Mouse (Mus musculus): ENCODE measurements around the gene Trim24. TPM values are rescaled to one million over a fixed set of nuclear protein-coding genes. Genes with fewer than 3 reads are reported as not detected.

Gene Trim24
- polyA plus RNA-seq, 1 experiment = 4.1 TPM

DNA sequence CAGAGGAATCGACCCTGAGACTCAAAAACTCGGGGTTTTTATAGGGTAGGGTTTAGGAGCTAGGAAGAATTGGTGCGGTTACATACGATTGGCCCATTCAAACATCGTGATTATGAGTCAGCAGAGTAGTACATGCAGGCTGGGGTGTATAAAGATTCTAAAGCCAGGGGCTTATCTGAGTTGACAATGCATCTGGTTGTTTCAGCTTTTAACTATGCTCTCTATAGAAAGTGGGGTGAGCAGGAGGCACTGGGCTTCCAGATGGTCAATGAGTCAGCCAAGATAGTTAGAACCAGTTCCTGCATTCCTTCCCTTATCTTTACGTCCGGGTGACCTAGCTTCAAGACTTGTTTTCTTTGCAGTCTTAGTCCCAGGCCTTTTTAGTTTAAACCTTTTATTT lies 7.7 kb upstream of the Trim24 start:
- peaks cover 40% of the 10 kb centered on the region for H3K4me1 ChIP-seq
- peaks cover 22% of the 10 kb centered on the region for H3K9me3 ChIP-seq
- TF ChIP-seq FLI1 (IDR thresholded peaks at IDR 0.05; ENCODE audit: low read length) (no peak), GATA1 (IDR thresholded peaks at IDR 0.05; ENCODE audit: borderline replicate concordance, low read length) (peak; percentile 55; the same call in 1 of the 3 replicates)
- H3K4me3 ChIP-seq (replicated peaks) = no peak overlapping the region
- peaks cover 28% of the 10 kb centered on the region for H3K36me3 ChIP-seq (replicated peaks; ENCODE audit: low read length)
- no peaks in the 10 kb centered on the region for H3K27me3 ChIP-seq (replicated peaks)

DNA sequence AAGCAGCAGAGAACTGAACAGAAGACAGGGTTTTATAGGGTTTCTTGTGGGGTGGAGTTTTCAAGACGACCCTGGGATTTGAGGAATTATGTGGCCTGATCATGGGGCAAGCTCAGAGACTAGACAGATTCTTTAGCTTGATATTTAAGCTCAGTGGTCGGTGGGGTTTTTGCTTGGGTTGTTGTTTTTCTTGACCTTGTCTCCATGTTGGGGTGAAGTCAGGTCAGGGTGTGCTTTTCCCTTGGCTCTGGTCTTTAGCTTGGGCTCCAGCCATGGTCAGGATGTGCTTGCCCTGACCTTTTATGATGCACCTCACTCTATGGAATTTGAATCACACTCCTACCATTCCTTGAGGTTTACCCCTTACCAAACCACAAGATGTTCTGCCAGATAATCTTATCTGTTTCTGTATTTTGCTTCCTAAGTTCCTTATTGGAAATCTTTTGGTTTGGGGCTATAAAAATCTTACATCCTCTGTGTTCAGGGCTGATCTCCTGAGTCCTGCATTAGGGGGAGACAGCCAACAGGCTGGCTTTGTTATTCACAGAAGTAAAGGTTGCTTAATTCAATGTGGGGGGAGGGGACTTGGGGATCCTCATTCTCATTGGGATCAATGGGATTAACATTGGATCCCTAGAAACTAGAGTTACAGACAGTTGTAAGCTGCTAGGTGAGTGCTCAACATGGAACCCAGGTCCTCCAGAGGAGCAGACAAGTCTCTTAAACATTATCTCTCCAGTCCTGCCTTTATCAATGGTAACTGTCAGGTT lies 6.5 kb upstream of the Trim24 start:
- no peak overlapping the region for H3K4me3 ChIP-seq (replicated peaks)
- H3K36me3 ChIP-seq (replicated peaks; ENCODE audit: low read length) = peaks cover 28% of the 10 kb centered on the region
- no peaks in the 10 kb centered on the region for H3K27me3 ChIP-seq (replicated peaks)
- TF ChIP-seq FLI1 (IDR thresholded peaks at IDR 0.05; ENCODE audit: low read length) (no peak), GATA1 (IDR thresholded peaks at IDR 0.05; ENCODE audit: borderline replicate concordance, low read length) (no peak)
- peaks cover 22% of the 10 kb centered on the region for H3K9me3 ChIP-seq
- H3K4me1 ChIP-seq = peaks cover 41% of the 10 kb centered on the region

DNA sequence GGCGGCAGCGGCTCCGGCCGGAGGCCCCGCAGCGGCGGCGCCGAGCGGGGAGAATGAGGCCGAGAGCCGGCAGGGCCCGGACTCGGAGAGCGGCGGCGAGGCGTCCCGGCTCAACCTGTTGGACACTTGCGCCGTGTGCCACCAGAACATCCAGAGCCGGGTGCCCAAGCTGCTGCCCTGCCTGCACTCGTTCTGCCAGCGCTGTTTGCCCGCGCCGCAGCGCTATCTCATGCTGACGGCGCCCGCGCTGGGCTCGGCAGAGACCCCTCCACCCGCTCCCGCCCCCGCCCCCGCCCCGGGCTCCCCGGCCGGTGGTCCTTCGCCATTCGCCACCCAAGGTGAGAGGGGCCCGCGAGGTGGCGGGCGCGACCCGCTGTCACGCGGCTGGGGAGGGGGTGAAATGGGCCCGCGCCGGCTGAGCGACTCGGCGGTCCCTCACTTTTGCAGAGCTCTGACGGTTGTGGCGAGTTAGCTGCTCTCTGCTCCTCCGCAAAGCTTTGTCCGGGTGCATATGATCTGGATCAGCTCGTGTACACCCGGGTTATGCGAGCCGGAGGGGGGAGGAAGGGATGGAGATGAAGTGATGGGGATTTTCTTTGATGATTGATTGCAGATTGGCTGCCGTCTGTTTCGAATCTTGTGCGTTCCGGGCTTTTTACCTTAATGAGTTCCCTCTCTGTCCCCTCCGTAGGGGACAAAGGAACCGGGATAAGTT lies 683 bp downstream of the Trim24 start:
- H3K4me1 ChIP-seq = peaks cover 17% of the 10 kb centered on the region
- peak overlapping the region; percentile 99 for H3K4me3 ChIP-seq (replicated peaks)
- TF ChIP-seq FLI1 (IDR thresholded peaks at IDR 0.05; ENCODE audit: low read length) (no peak), GATA1 (IDR thresholded peaks at IDR 0.05; ENCODE audit: borderline replicate concordance, low read length) (no peak)
- H3K36me3 ChIP-seq (replicated peaks; ENCODE audit: low read length) = peaks cover 41% of the 10 kb centered on the region
- peaks cover 36% of the 10 kb centered on the region for H3K9me3 ChIP-seq
- no peaks in the 10 kb centered on the region for H3K27me3 ChIP-seq (replicated peaks)

DNA sequence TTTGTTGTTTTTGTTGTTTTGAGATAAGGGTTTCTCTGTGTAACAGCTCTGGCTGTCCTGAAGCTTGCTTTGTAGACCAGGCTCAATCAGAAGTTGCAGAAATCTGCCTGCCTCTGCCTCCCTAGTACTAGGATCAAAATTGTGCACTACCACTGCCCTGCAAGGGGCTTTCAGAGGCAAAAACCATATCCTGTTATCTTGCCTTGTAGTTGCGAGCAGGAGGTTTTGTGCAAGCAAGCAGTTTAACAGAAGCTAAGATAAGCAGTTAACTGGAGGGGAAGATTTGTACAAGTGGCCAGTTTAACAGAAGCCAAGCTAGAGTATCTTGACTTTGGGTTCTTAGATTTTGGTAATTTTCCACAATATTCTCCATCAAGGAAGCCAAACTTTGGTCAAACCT lies 2.2 kb downstream of the Trim24 start:
- Histone ChIP-seq H3K9me3 (peaks cover 48% of the 10 kb centered on the region), H3K27me3 (replicated peaks) (no peaks in the 10 kb centered on the region), H3K4me3 (replicated peaks) (peak overlapping the region; percentile 75), H3K4me1 (peaks cover 8% of the 10 kb centered on the region; the same call in 1 of the 2 replicates), H3K36me3 (replicated peaks; ENCODE audit: low read length) (peaks cover 49% of the 10 kb centered on the region)
- TF ChIP-seq FLI1 (IDR thresholded peaks at IDR 0.05; ENCODE audit: low read length) = no peak
- no peak for TF ChIP-seq GATA1 (IDR thresholded peaks at IDR 0.05; ENCODE audit: borderline replicate concordance, low read length)

DNA sequence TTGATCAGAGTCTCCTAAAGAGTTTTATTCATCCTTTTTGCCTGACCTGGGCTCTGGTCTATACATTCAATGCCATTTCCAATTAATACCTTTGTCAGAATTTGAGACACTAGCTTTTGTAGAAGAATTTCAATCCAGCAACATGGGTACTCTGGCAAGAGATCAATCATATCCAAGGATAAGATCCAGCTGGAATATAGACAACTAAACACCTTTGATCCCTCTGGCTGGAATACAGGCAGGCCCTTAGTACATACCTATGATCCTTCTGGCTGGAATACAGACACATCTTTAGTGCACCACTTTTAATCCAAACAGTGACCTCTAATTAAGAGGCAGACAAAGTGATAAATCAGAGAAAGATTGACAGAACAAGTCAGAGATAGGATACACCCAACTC lies 3.1 kb downstream of the Trim24 start:
- TF ChIP-seq GATA1 (IDR thresholded peaks at IDR 0.05; ENCODE audit: borderline replicate concordance, low read length) (no peak), FLI1 (IDR thresholded peaks at IDR 0.05; ENCODE audit: low read length) (no peak)
- no peaks in the 10 kb centered on the region for H3K27me3 ChIP-seq (replicated peaks)
- H3K9me3 ChIP-seq = peaks cover 49% of the 10 kb centered on the region
- peaks cover 58% of the 10 kb centered on the region for H3K36me3 ChIP-seq (replicated peaks; ENCODE audit: low read length)
- peaks cover 7% of the 10 kb centered on the region; the same call in 1 of the 2 replicates for H3K4me1 ChIP-seq
- no peak overlapping the region for H3K4me3 ChIP-seq (replicated peaks)

DNA sequence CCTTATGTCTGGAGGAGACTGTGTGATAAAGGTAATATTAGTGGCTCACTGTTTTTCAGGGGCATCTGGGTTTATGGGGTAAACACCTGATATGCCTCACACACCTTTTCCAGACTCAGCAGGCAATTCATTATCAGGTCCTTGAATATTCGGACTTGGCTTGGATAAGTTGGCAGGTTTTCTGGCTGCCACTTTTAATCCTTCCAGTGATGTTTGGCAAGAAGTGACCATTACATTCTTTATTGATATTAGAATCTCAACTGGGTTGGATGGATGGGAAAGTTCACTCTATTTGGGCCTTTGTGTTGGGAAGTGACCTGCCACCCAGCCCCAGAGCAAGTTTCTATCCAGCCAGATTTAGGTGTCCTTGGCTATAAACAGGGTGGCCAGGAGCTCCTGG lies 7.6 kb downstream of the Trim24 start:
- TF ChIP-seq FLI1 (IDR thresholded peaks at IDR 0.05; ENCODE audit: low read length) (no peak), GATA1 (IDR thresholded peaks at IDR 0.05; ENCODE audit: borderline replicate concordance, low read length) (no peak)
- H3K27me3 ChIP-seq (replicated peaks) = no peaks in the 10 kb centered on the region
- H3K4me1 ChIP-seq = peaks cover 4% of the 10 kb centered on the region; the same call in 1 of the 2 replicates
- H3K9me3 ChIP-seq = peaks cover 58% of the 10 kb centered on the region
- H3K36me3 ChIP-seq (replicated peaks; ENCODE audit: low read length) = peaks cover 88% of the 10 kb centered on the region
- H3K4me3 ChIP-seq (replicated peaks) = no peak overlapping the region

DNA sequence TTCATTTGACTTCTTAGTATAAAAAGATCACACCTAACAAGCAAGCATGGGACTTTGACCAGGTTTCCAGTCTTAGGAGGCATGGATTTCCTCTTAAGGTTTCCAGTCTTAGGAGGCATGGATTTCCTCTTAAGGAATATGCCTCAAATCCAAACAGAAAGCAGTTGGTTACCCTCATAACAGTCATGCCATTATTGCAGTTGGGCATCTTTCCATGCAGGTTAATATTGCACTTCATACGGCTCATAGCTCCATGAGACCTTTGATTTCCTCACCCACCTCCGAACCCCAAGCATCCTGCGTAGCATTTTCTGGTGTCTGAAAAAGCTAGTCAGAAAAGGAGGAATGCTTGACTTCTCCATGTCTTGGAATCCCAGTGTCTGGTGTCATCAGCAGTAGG lies 10.0 kb downstream of the Trim24 start:
- H3K27me3 ChIP-seq (replicated peaks) = no peaks in the 10 kb centered on the region
- no peak overlapping the region for H3K4me3 ChIP-seq (replicated peaks)
- no peak for TF ChIP-seq FLI1 (IDR thresholded peaks at IDR 0.05; ENCODE audit: low read length)
- TF ChIP-seq GATA1 (IDR thresholded peaks at IDR 0.05; ENCODE audit: borderline replicate concordance, low read length) = no peak
- peaks cover 4% of the 10 kb centered on the region; the same call in 1 of the 2 replicates for H3K4me1 ChIP-seq
- peaks cover 75% of the 10 kb centered on the region for H3K36me3 ChIP-seq (replicated peaks; ENCODE audit: low read length)
- peaks cover 37% of the 10 kb centered on the region for H3K9me3 ChIP-seq

DNA sequence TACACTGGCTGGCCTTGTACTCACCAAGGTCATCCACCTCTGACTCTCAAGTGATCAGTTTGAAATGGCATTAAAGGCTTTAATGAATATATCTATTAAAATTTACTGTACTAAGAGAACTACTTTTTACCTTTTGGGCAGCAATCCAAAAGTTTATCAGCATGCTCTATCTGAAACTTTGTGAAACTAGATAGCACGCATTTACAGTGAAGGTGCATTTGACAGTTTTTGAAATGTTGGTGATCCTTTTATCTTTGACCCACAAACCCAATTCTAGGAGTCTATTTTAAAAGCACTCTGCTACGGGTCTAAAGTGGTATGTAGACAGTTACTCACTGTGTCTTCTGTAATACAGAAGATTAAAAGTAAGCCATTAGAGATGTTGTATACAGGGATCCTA lies 23.0 kb downstream of the Trim24 start:
- no peak overlapping the region for H3K4me3 ChIP-seq (replicated peaks)
- H3K27me3 ChIP-seq (replicated peaks) = no peaks in the 10 kb centered on the region
- TF ChIP-seq FLI1 (IDR thresholded peaks at IDR 0.05; ENCODE audit: low read length) (no peak), GATA1 (IDR thresholded peaks at IDR 0.05; ENCODE audit: borderline replicate concordance, low read length) (no peak)
- peaks cover 29% of the 10 kb centered on the region for H3K36me3 ChIP-seq (replicated peaks; ENCODE audit: low read length)
- H3K9me3 ChIP-seq = peaks cover 9% of the 10 kb centered on the region
- peaks cover 11% of the 10 kb centered on the region for H3K4me1 ChIP-seq

DNA sequence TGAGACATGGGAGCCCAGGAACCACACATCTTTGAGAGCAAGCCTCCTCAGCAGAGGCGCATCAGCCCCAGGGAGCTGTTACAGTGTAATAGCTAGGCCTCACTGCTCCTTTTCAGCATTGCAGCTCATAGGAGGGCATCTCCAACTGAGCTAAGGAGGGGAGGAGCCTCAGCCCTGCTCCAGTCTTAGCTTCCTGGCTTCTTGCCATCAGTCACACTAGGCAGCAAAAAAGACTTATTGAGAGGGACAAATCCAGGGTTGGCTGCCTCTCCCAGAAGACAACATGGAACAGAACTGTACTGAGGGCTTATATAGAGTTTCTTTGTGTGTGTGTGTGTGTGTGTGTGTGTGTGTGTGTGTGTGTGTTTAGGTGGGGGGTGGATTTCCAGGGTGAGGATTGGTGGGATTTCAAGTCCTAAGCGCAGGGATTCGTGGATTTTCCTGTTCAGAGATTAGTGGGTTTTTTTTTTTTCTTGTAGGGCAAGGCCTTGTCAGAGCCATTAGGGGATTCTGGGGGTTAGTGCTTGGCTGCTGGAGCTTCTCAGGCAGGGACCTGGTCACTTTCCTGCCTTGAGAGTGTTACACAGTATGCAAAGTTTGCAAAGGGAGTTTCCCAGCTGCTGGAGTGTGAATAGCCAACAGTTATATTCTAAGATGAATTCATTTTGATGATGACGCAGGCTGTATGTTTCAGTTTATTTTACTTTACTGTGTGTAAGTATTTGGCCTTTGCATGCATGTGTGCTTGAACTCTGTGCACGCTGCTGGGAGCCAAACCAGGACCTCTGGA lies 25.2 kb downstream of the Trim24 start:
- no peaks in the 10 kb centered on the region for H3K27me3 ChIP-seq (replicated peaks)
- peak overlapping the region; percentile 35 for H3K4me3 ChIP-seq (replicated peaks)
- H3K9me3 ChIP-seq = peaks cover 9% of the 10 kb centered on the region
- peaks cover 35% of the 10 kb centered on the region for H3K36me3 ChIP-seq (replicated peaks; ENCODE audit: low read length)
- peaks cover 19% of the 10 kb centered on the region for H3K4me1 ChIP-seq
- TF ChIP-seq FLI1 (IDR thresholded peaks at IDR 0.05; ENCODE audit: low read length) (no peak), GATA1 (IDR thresholded peaks at IDR 0.05; ENCODE audit: borderline replicate concordance, low read length) (no peak)

Measured in megakaryocyte, embryonic 14.5 days (primary cell).